Mouse (Mus musculus) ES-Bruce4 (cell line): Measurements from ENCODE around the gene Vrk1.

Experiments used
- CTCF ChIP-seq: IDR thresholded peaks from one replicate; pipeline ENCODE4 v1.8.1; 2011; ENCODE audit warnings: low read depth, low read length
- POLR2A ChIP-seq: IDR thresholded peaks from one replicate; pipeline ENCODE4 v1.8.1; 2011; ENCODE audit warnings: low read length; ENCODE audit not compliant: insufficient read depth

GRCm38 (mm10) chr12:106031916-106032315, 21.9 kb downstream of the Vrk1 start:
- TF ChIP-seq POLR2A (no peak), CTCF (no peak)
